Mouse (Mus musculus) liver, embryonic 12.5 days (tissue): ENCODE data around the gene Atn1. TPM values are rescaled to one million over a fixed set of nuclear protein-coding genes. Genes with fewer than 3 reads are reported as not detected.

Experiments
- ATAC-seq: fragments of 200-750 bp; cut with Nextera tagmentation; 2 replicates; pipeline ENCODE4 v1.8.0; 2017; ENCODE audit warnings: moderate number of reproducible peaks, mild to moderate bottlenecking, moderate library complexity
- H3K27ac ChIP-seq: fragments of 300-500 bp; sonication (generic); 2 replicates; pipeline ENCODE4 v1.5.1; 2016; ENCODE audit warnings: mild to moderate bottlenecking
- H3K27me3 ChIP-seq: fragments of 300-500 bp; sonication (generic); replicated peaks from 2 replicates; pipeline ENCODE4 v1.6.1; 2016; ENCODE audit warnings: mild to moderate bottlenecking, moderate library complexity
- H3K36me3 ChIP-seq: fragments of 300-500 bp; sonication (generic); 2 replicates; pipeline ENCODE4 v1.6.1; 2016; ENCODE audit warnings: mild to moderate bottlenecking, moderate library complexity
- H3K4me1 ChIP-seq: fragments of 300-500 bp; sonication (generic); 2 replicates; pipeline ENCODE4 v1.6.1; 2016
- H3K4me2 ChIP-seq: fragments of 300-500 bp; sonication (generic); 2 replicates; pipeline ENCODE4 v1.6.1; 2016; ENCODE audit warnings: mild to moderate bottlenecking, moderate library complexity
- H3K4me3 ChIP-seq: fragments of 300-500 bp; sonication (generic); 2 replicates; pipeline ENCODE4 v1.5.1; 2016; ENCODE audit warnings: mild to moderate bottlenecking, moderate library complexity
- H3K9ac ChIP-seq: fragments of 300-500 bp; sonication (generic); 2 replicates; pipeline ENCODE4 v1.6.1; 2016; ENCODE audit warnings: mild to moderate bottlenecking, moderate library complexity
- H3K9me3 ChIP-seq: fragments of 300-500 bp; sonication (generic); replicated peaks from 2 replicates; pipeline ENCODE4 v1.6.1; 2016; ENCODE audit warnings: mild to moderate bottlenecking, moderate library complexity
- WGBS: fragments of 180-500 bp; shearing (Covaris S2); methylation state at CpG from one replicate; pipeline ENCODE4 v1.1.7; 2016; ENCODE audit not compliant: insufficient replicate concordance; 5-methylcytosine and 5-hydroxymethylcytosine counted together
- polyA plus RNA-seq: library from polyadenylated mRNA; unstranded; fragments of >200 nt; fragmentation: Nextera tagmentation; extraction: Ambion mirVana; gene quantifications from 2 replicates; pipeline ENCODE4 v1.2.1, GENCODE M21; 2016

The Atn1 gene
- polyA plus RNA-seq, 1 experiment from 2014 or later: 2.9 TPM

DNA sequence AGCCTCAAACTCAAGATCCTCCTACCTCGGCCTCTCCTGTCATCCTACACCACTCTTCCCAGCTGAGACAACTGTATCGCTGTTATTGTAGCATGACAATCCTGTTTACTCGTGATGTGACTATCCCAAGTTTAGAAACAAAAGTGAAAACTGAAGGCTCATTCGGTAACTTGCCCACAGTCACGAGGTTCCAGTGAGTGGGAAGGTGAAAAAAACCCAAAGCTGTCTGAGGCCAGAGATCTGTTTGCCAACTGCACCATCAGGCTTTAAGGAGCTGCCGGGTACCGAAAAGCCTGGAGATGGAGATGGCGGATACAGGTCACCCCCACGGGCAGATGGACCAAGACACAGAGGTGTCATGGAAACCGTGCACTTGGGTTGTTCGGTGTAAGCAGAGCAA, 19.3 kb downstream of the Atn1 start:
- no peak for ATAC-seq
- no peak overlapping the region for H3K4me3 ChIP-seq
- no peaks in the 10 kb centered on the region for H3K36me3 ChIP-seq
- no peaks in the 10 kb centered on the region for H3K27me3 ChIP-seq
- H3K4me1 ChIP-seq: peaks cover 65% of the 10 kb centered on the region
- 85% methylated on average over 11 of the region's 11 CpGs for WGBS
- H3K4me2 ChIP-seq: no peak overlapping the region
- no peaks in the 10 kb centered on the region for H3K9me3 ChIP-seq
- H3K27ac ChIP-seq: no peak overlapping the region
- H3K9ac ChIP-seq: no peak overlapping the region

DNA sequence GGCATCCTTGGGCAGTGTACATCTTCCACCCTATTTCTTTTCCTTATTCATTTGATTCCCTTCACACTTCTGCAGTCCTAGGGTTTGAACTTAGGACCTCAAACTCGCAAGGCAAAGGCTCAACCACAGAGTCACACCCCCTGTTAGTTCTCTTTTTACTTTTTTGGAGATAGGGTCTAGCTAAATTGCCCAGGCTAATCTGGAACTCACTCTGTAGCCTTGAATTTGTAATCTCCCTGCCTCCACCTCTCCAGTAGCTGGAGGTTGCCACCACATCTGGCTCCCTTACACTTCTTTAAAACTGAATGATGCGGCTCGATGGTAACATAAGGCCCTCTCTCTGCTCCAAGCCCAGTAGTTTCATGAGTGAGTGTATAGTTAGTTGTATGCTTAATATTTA, 21.9 kb downstream of the Atn1 start:
- WGBS: 60% methylated on average over 3 of the region's 3 CpGs

DNA sequence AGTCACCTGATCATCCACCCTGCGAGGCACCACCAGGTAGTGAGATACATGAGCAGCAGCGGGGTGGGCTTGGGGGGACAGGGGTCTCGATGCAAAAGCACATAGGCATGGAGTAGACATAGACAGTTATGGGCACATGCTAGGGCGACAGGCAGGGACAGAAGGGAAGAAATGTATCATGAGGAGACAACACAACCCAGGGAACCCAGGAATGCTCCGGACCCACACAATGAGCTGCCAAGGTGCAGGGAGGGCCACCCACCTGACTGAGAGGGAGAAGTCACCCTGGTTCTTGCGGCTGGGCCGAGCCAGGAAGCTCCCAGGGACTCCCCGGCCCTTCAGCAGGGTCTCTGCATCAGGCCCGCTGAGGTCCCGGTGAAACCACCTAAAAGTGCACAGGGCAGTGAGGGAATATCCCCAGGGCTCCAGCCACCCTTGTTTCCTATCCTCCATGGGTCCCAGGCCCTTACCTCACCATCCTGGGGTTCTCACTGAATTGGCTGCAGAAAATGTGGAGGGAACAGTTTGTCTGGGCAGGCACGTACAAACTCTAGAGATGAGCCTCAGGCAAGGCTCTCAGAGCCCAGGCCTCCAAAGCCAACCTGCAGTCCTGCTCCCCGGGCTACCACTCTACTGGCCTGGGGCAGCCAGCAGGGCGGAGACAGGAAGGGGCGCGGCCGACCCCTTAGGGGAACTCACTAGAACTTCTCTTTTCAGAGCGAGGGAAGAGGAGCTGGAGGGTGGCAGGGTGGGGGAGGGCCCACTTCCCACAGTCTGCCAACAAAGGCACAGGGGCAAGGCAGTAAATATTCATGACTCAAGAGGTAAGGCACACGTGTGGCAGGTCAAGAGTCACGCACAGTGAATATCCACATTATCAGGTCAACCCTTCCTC, 23.6 kb downstream of the Atn1 start:
- H3K4me1 ChIP-seq: peaks cover 41% of the 10 kb centered on the region
- peak overlapping the region; percentile 52 for H3K4me3 ChIP-seq
- ATAC-seq: peak; percentile 75
- WGBS: 25% methylated on average over 19 of the region's 19 CpGs
- peak overlapping the region; percentile 51 for H3K9ac ChIP-seq
- peak overlapping the region; percentile 63 for H3K27ac ChIP-seq
- no peaks in the 10 kb centered on the region for H3K9me3 ChIP-seq
- peaks cover 8% of the 10 kb centered on the region; the same call in 1 of the 2 replicates for H3K36me3 ChIP-seq
- H3K4me2 ChIP-seq: peak overlapping the region; percentile 62
- no peaks in the 10 kb centered on the region for H3K27me3 ChIP-seq

More for the DNA sequence above, 21.9 kb downstream of the Atn1 start:
- H3K27ac ChIP-seq: no peak overlapping the region
- no peak overlapping the region for H3K4me2 ChIP-seq
- no peak for ATAC-seq
- H3K9ac ChIP-seq: no peak overlapping the region
- H3K4me3 ChIP-seq: no peak overlapping the region
- H3K4me1 ChIP-seq: peaks cover 58% of the 10 kb centered on the region
- no peaks in the 10 kb centered on the region for H3K27me3 ChIP-seq
- H3K9me3 ChIP-seq: no peaks in the 10 kb centered on the region
- no peaks in the 10 kb centered on the region for H3K36me3 ChIP-seq

DNA sequence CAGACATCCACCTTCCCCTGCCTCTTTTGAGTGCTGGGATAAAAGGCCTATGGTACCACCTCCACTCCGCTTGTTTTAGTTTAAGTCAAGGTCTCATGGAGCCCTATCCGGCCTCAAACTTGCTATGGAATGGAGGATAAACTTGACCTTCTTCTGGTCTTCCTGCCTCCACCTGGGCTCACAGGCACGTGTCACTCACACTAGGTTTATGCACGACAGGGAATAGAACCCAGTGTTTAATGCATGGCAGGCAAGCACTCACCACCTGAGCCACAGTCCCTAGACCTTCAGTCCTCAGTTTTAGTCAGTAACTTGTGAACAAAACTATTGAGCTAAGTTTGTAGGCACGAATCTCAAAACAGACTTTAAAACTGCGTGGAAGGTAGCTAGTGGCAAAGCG, 25.3 kb downstream of the Atn1 start:
- peak overlapping the region; percentile 62 for H3K4me2 ChIP-seq
- no peak overlapping the region for H3K4me3 ChIP-seq
- peaks cover 40% of the 10 kb centered on the region for H3K4me1 ChIP-seq
- peaks cover 16% of the 10 kb centered on the region for H3K36me3 ChIP-seq
- no peak overlapping the region for H3K9ac ChIP-seq
- no peak for ATAC-seq
- no peak overlapping the region for H3K27ac ChIP-seq
- WGBS: 79% methylated on average over 7 of the region's 7 CpGs
- no peaks in the 10 kb centered on the region for H3K27me3 ChIP-seq
- H3K9me3 ChIP-seq: no peaks in the 10 kb centered on the region

DNA sequence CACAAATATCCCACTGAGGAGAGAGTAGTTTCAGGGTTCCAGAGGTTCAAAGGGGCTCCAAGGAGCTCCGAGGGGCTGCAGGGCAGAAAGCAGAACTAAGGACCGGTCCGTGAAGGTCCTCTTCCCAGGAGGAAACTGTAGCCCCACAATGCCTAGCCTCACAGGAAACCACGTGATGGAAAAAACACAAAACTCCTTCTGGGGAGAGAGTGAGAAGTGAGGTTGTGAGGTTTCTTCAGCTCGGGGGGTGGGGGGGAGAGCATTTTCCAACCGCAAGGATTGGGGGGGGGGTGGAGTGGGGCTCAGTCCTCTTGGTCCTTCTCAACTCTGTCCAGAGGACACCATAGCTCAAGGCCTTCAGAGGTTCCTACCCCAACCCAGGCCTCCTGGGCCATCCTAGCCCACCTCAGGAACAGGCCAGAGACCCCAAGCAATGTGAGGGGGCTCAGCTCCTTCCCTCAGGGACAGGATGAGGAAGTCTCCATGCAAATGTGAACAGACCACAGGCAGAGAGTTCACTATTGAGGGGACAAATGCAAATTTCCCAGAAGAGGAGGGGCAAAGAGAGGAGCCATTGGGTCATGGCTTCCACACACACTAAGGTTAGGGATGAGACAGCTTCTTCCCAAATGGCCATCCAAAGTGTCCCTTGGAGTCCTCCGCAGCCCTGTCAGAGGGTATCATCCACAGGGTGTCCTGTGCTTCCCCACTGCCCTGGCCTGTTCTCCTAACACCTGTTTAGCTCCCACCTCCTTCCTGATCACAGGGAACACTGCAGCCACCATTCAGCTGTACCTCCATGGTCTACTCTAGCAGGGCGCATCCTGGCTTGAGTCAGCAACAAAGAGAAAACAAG, 26.2 kb downstream of the Atn1 start:
- Histone ChIP-seq H3K4me2 (peak overlapping the region; percentile 26; the same call in 1 of the 2 replicates), H3K9ac (no peak overlapping the region), H3K4me3 (no peak overlapping the region), H3K9me3 (no peaks in the 10 kb centered on the region), H3K27ac (peak overlapping the region; percentile 66), H3K4me1 (peaks cover 45% of the 10 kb centered on the region), H3K36me3 (peaks cover 21% of the 10 kb centered on the region), H3K27me3 (no peaks in the 10 kb centered on the region)
- 49% methylated on average over 8 of the region's 8 CpGs for WGBS
- ATAC-seq: no peak

DNA sequence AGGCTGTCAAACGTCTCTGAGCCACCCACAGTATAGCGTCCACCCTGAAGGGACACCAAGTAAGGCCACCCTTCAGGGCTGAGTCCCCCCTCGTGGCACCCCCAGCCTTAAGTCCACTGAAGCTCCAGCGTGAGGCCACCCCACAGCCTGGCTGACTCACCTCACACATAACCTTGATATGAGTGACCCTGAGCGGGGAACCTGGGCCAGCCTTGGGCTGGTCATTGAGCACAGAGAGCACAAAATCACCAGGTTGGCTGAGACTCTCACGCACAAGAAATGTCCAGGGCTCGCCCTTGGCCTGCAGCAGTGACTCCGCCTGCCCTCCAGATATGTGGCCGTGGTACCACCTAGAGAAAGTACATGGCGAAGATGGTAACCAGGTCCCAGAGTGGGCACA, 27.7 kb downstream of the Atn1 start:
- H3K36me3 ChIP-seq: peaks cover 21% of the 10 kb centered on the region
- H3K9ac ChIP-seq: no peak overlapping the region
- no peaks in the 10 kb centered on the region for H3K27me3 ChIP-seq
- ATAC-seq: no peak
- H3K4me1 ChIP-seq: peaks cover 49% of the 10 kb centered on the region
- no peak overlapping the region for H3K4me3 ChIP-seq
- no peak overlapping the region for H3K27ac ChIP-seq
- 78% methylated on average over 10 of the region's 10 CpGs for WGBS
- H3K4me2 ChIP-seq: no peak overlapping the region
- no peaks in the 10 kb centered on the region for H3K9me3 ChIP-seq

DNA sequence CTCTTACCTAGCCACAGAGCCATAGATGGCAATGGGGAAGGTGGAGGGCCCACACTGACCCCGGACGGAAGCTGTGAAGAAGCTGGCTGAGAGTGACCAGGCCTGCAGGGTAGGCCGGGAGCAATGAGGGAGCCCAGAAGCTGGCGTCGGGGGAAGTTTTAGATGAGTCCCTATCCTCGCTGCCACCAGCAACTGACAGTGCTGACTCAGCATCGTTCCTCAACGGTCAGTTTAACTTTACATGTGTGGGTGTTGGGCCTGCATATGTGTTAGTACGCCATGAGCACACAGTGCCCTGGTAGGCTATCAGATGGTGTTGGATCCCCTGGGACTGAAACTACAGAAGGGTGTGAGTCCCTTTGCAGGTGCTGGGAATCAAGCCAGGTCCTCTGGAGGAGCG, 31.9 kb downstream of the Atn1 start:
- no peaks in the 10 kb centered on the region for H3K9me3 ChIP-seq
- H3K36me3 ChIP-seq: peaks cover 21% of the 10 kb centered on the region
- 57% methylated on average over 10 of the region's 10 CpGs for WGBS
- no peaks in the 10 kb centered on the region for H3K27me3 ChIP-seq
- no peak for ATAC-seq
- no peak overlapping the region for H3K9ac ChIP-seq
- H3K27ac ChIP-seq: 0 out of 2 replicates have a peak overlapping the region, but pooled peaks have one; percentile 33
- H3K4me3 ChIP-seq: no peak overlapping the region
- H3K4me2 ChIP-seq: no peak overlapping the region
- H3K4me1 ChIP-seq: peaks cover 47% of the 10 kb centered on the region

DNA sequence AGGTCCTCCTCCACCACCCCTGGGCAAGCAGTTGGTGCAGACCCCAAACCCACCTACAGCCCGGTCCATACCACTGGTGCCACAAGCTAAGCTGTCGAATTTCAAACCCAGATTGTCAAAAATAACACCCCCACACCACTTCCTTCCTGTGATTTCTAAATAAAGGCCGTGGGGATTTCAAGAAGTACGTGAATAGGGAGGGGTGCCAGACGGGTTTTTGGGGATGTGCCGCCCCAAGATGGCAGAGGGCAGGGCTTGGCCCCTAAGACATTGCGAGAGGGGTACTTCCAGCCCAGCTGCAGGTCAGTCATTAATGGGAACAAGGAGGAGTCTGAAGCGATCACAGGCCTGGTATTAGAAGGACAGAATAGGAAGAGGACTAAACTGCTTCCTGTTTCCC, 32.8 kb downstream of the Atn1 start:
- WGBS: 53% methylated on average over 8 of the region's 8 CpGs
- H3K4me1 ChIP-seq: peaks cover 56% of the 10 kb centered on the region
- H3K4me2 ChIP-seq: no peak overlapping the region
- no peak overlapping the region for H3K9ac ChIP-seq
- peak overlapping the region; percentile 33 for H3K27ac ChIP-seq
- H3K36me3 ChIP-seq: peaks cover 20% of the 10 kb centered on the region
- H3K27me3 ChIP-seq: no peaks in the 10 kb centered on the region
- H3K9me3 ChIP-seq: no peaks in the 10 kb centered on the region
- no peak for ATAC-seq
- H3K4me3 ChIP-seq: no peak overlapping the region

DNA sequence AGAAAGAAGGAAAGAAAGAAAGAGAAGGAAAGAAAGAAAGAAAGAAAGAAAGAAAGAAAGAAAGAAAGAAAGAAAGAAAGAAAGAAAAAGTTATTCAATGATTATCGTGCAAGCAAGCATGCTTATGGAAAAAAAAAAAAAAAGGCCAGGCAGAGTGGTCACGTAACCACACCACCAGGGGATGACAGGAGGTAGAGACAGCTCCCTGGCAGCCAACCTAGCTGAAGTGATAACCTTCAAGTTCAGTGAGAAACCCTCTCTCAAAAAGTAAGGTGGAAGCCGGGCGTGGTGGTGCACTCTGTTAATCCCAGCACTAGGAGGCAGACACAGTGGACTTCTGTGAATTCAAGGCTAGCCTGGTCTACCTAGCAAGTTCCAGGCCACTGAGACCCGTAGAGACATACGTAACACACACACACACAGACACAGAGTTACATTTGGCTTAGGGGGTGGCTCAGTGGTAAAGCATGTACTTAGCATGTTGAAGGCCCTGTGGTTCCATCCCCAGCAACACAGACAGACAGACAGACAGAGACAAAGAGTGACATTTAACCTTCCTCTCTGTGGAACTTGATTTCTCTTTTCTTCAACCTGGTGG, 33.3 kb downstream of the Atn1 start:
- no peak overlapping the region for H3K9ac ChIP-seq
- no peak for ATAC-seq
- WGBS: 71% methylated on average over 6 of the region's 6 CpGs
- H3K27ac ChIP-seq: peak overlapping the region; percentile 18; the same call in 1 of the 2 replicates
- no peaks in the 10 kb centered on the region for H3K27me3 ChIP-seq
- H3K9me3 ChIP-seq: no peaks in the 10 kb centered on the region
- H3K36me3 ChIP-seq: peaks cover 16% of the 10 kb centered on the region
- peaks cover 62% of the 10 kb centered on the region for H3K4me1 ChIP-seq
- no peak overlapping the region for H3K4me3 ChIP-seq
- H3K4me2 ChIP-seq: no peak overlapping the region

DNA sequence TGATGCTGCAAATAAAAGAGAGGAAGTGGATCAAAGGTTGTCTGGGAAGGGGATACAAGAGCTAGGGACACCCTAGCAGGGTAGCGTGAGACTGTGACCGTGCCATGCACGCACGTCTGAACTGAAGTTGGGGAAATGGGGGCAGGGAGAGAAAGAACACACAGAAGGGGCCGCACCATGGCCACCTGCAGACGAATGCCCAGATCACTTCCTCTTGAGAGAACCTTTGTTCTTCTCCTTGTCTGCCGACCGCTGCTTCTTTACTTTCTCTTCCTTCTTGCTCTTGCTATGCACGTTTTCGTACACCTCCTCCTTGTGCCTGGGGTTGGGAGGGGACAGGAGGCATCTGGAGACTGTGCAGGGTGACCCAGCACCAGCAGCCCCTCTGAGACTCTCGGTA, 35.4 kb downstream of the Atn1 start:
- peaks cover 25% of the 10 kb centered on the region for H3K36me3 ChIP-seq
- H3K27ac ChIP-seq: peak overlapping the region; percentile 69
- ATAC-seq: no peak
- peaks cover 76% of the 10 kb centered on the region for H3K4me1 ChIP-seq
- H3K9ac ChIP-seq: no peak overlapping the region
- H3K4me2 ChIP-seq: no peak overlapping the region
- H3K9me3 ChIP-seq: no peaks in the 10 kb centered on the region
- no peak overlapping the region for H3K4me3 ChIP-seq
- 72% methylated on average over 11 of the region's 11 CpGs for WGBS
- H3K27me3 ChIP-seq: no peaks in the 10 kb centered on the region

DNA sequence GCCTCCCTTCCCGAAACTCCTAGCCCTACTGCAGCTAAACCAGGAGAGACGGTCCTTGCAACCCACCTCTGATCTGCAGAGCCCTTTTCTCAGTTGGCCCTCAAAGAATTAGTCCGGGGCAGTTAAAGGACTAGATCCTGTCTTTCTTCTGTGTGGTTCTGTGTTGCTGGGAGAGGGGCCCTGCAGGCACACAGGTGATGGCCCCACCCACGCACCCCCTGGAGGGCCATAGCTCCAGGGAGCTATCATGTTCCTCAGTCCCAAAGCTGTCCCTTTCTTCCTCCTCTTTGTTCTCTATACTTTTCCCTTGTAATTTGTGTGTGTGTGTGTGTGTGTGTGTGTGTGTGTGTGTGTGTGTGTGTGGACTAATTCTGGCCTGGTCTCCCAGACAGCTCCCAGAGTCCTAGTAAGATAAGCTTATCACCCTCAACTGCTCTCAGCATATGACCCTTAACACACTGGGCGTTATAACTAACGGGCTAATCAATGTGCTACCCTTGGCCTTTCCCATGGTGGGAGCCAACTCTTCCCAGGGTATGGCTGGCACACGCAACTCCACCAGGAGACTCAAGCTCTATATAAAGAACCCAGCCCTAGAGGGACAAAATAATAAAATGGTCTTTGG, 36.9 kb downstream of the Atn1 start:
- Histone ChIP-seq H3K27me3 (no peaks in the 10 kb centered on the region), H3K4me3 (no peak overlapping the region), H3K27ac (peak overlapping the region; percentile 69), H3K4me1 (peaks cover 75% of the 10 kb centered on the region), H3K9me3 (no peaks in the 10 kb centered on the region), H3K9ac (peak overlapping the region; percentile 53), H3K36me3 (peaks cover 36% of the 10 kb centered on the region), H3K4me2 (peak overlapping the region; percentile 43)
- WGBS: 33% methylated on average over 7 of the region's 7 CpGs
- peak; percentile 91 for ATAC-seq
